Mouse (Mus musculus): Measurements from ENCODE around the gene Sod1. TPM values are rescaled to one million over a fixed set of nuclear protein-coding genes. Genes with fewer than 3 reads are reported as not detected.
A peak's percentile ranks its signal among the peaks of the same experiment; 100 is the strongest.

Sod1 gene
- polyA plus RNA-seq, 1 experiment from 2014 or later: 1,312 TPM

GRCm38 (mm10) chr16:90185928-90186588, 34.5 kb upstream of the Sod1 start:
- peak; percentile 53; the same call in 1 of the 2 replicates for ATAC-seq (ENCODE audit: low read depth)

GRCm38 (mm10) chr16:90187453-90187852, 33.1 kb upstream of the Sod1 start:
- H3K9ac ChIP-seq (ENCODE audit: low read length): no peak overlapping the region
- no peaks in the 10 kb centered on the region for H3K9me3 ChIP-seq (ENCODE audit: control insufficient read depth, low read length)
- H3K4me1 ChIP-seq (replicated peaks; ENCODE audit: control insufficient read depth, insufficient read depth, low read length): 0 out of 2 replicates have a peak, but pooled peaks cover 3% of the 10 kb centered on the region
- H3K27ac ChIP-seq (ENCODE audit: low read length): no peak overlapping the region
- no peak overlapping the region for H3K4me3 ChIP-seq (ENCODE audit: low read length)
- H3K4me2 ChIP-seq (ENCODE audit: low read depth, low read length): peak overlapping the region; percentile 22; the same call in 1 of the 2 replicates
- H3K36me3 ChIP-seq (ENCODE audit: control insufficient read depth, insufficient read depth, low read length): no peaks in the 10 kb centered on the region
- ATAC-seq (ENCODE audit: low read depth): peak; percentile 63
- 22% methylated on average over 13 of the region's 13 CpGs for WGBS
- no peaks in the 10 kb centered on the region for H3K27me3 ChIP-seq (ENCODE audit: control insufficient read depth, insufficient read depth, low read depth, low read length)

More at GRCm38 (mm10) chr16:90185928-90186588, 34.5 kb upstream of the Sod1 start:
- Histone ChIP-seq H3K4me1 (replicated peaks; ENCODE audit: control insufficient read depth, insufficient read depth, low read length) (0 out of 2 replicates have a peak, but pooled peaks cover 3% of the 10 kb centered on the region), H3K4me3 (ENCODE audit: low read length) (no peak overlapping the region), H3K4me2 (ENCODE audit: low read depth, low read length) (no peak overlapping the region), H3K27ac (ENCODE audit: low read length) (no peak overlapping the region), H3K9ac (ENCODE audit: low read length) (no peak overlapping the region), H3K9me3 (ENCODE audit: control insufficient read depth, low read length) (no peaks in the 10 kb centered on the region), H3K27me3 (ENCODE audit: control insufficient read depth, insufficient read depth, low read depth, low read length) (no peaks in the 10 kb centered on the region), H3K36me3 (ENCODE audit: control insufficient read depth, insufficient read depth, low read length) (no peaks in the 10 kb centered on the region)
- 47% methylated on average over 8 of the region's 8 CpGs for WGBS

GRCm38 (mm10) chr16:90191289-90191688, 29.3 kb upstream of the Sod1 start:
- Histone ChIP-seq H3K9me3 (ENCODE audit: control insufficient read depth, low read length) (no peaks in the 10 kb centered on the region), H3K36me3 (ENCODE audit: control insufficient read depth, insufficient read depth, low read length) (no peaks in the 10 kb centered on the region), H3K4me1 (replicated peaks; ENCODE audit: control insufficient read depth, insufficient read depth, low read length) (0 out of 2 replicates have a peak, but pooled peaks cover 3% of the 10 kb centered on the region), H3K27me3 (ENCODE audit: control insufficient read depth, insufficient read depth, low read depth, low read length) (no peaks in the 10 kb centered on the region), H3K9ac (ENCODE audit: low read length) (no peak overlapping the region), H3K4me3 (ENCODE audit: low read length) (no peak overlapping the region), H3K4me2 (ENCODE audit: low read depth, low read length) (no peak overlapping the region), H3K27ac (ENCODE audit: low read length) (no peak overlapping the region)
- 69% methylated on average over 6 of the region's 6 CpGs for WGBS
- no peak for ATAC-seq (ENCODE audit: low read depth)

- ATAC-seq (ENCODE audit: low read depth): no peak
- Histone ChIP-seq H3K27me3 (ENCODE audit: control insufficient read depth, insufficient read depth, low read depth, low read length) (no peaks in the 10 kb centered on the region), H3K9me3 (ENCODE audit: control insufficient read depth, low read length) (no peaks in the 10 kb centered on the region), H3K36me3 (ENCODE audit: control insufficient read depth, insufficient read depth, low read length) (no peaks in the 10 kb centered on the region), H3K4me2 (ENCODE audit: low read depth, low read length) (no peak overlapping the region), H3K4me1 (replicated peaks; ENCODE audit: control insufficient read depth, insufficient read depth, low read length) (peaks cover 10% of the 10 kb centered on the region), H3K27ac (ENCODE audit: low read length) (no peak overlapping the region), H3K9ac (ENCODE audit: low read length) (no peak overlapping the region), H3K4me3 (ENCODE audit: low read length) (no peak overlapping the region)
Observed at GRCm38 (mm10) chr16:90193719-90194118, 26.8 kb upstream of the Sod1 start.

GRCm38 (mm10) chr16:90196688-90197240, 23.8 kb upstream of the Sod1 start:
- no peaks in the 10 kb centered on the region for H3K27me3 ChIP-seq (ENCODE audit: control insufficient read depth, insufficient read depth, low read depth, low read length)
- no peak overlapping the region for H3K4me3 ChIP-seq (ENCODE audit: low read length)
- no peaks in the 10 kb centered on the region for H3K36me3 ChIP-seq (ENCODE audit: control insufficient read depth, insufficient read depth, low read length)
- no peak overlapping the region for H3K27ac ChIP-seq (ENCODE audit: low read length)
- peaks cover 10% of the 10 kb centered on the region for H3K4me1 ChIP-seq (replicated peaks; ENCODE audit: control insufficient read depth, insufficient read depth, low read length)
- H3K9me3 ChIP-seq (ENCODE audit: control insufficient read depth, low read length): no peaks in the 10 kb centered on the region
- H3K9ac ChIP-seq (ENCODE audit: low read length): no peak overlapping the region
- peak overlapping the region; percentile 56; the same call in 1 of the 2 replicates for H3K4me2 ChIP-seq (ENCODE audit: low read depth, low read length)
- WGBS: 58% methylated on average over 7 of the region's 7 CpGs
- no peak for ATAC-seq (ENCODE audit: low read depth)

GRCm38 (mm10) chr16:90197337-90197973, 23.1 kb upstream of the Sod1 start:
- peak overlapping the region; percentile 59 for H3K9ac ChIP-seq (ENCODE audit: low read length)
- under 1% methylated on average over 22 of the region's 22 CpGs for WGBS

GRCm38 (mm10) chr16:90198626-90199025, 21.9 kb upstream of the Sod1 start:
- Histone ChIP-seq H3K4me1 (replicated peaks; ENCODE audit: control insufficient read depth, insufficient read depth, low read length) (peaks cover 16% of the 10 kb centered on the region), H3K4me2 (ENCODE audit: low read depth, low read length) (no peak overlapping the region), H3K27me3 (ENCODE audit: control insufficient read depth, insufficient read depth, low read depth, low read length) (no peaks in the 10 kb centered on the region), H3K9me3 (ENCODE audit: control insufficient read depth, low read length) (no peaks in the 10 kb centered on the region), H3K36me3 (ENCODE audit: control insufficient read depth, insufficient read depth, low read length) (no peaks in the 10 kb centered on the region), H3K27ac (ENCODE audit: low read length) (no peak overlapping the region), H3K4me3 (ENCODE audit: low read length) (no peak overlapping the region), H3K9ac (ENCODE audit: low read length) (no peak overlapping the region)
- ATAC-seq (ENCODE audit: low read depth): no peak
- WGBS: 85% methylated on average over 6 of the region's 6 CpGs

More at GRCm38 (mm10) chr16:90197337-90197973, 23.1 kb upstream of the Sod1 start:
- Histone ChIP-seq H3K36me3 (ENCODE audit: control insufficient read depth, insufficient read depth, low read length) (no peaks in the 10 kb centered on the region), H3K9me3 (ENCODE audit: control insufficient read depth, low read length) (no peaks in the 10 kb centered on the region), H3K4me3 (ENCODE audit: low read length) (peak overlapping the region; percentile 48), H3K27ac (ENCODE audit: low read length) (peak overlapping the region; percentile 48), H3K27me3 (ENCODE audit: control insufficient read depth, insufficient read depth, low read depth, low read length) (no peaks in the 10 kb centered on the region), H3K4me2 (ENCODE audit: low read depth, low read length) (peak overlapping the region; percentile 56), H3K4me1 (replicated peaks; ENCODE audit: control insufficient read depth, insufficient read depth, low read length) (peaks cover 16% of the 10 kb centered on the region)
- peak; percentile 92 for ATAC-seq (ENCODE audit: low read depth)

GRCm38 (mm10) chr16:90199174-90199573, 21.4 kb upstream of the Sod1 start:
- Histone ChIP-seq H3K4me1 (replicated peaks; ENCODE audit: control insufficient read depth, insufficient read depth, low read length) (peaks cover 16% of the 10 kb centered on the region), H3K36me3 (ENCODE audit: control insufficient read depth, insufficient read depth, low read length) (no peaks in the 10 kb centered on the region), H3K27me3 (ENCODE audit: control insufficient read depth, insufficient read depth, low read depth, low read length) (no peaks in the 10 kb centered on the region), H3K9ac (ENCODE audit: low read length) (no peak overlapping the region), H3K9me3 (ENCODE audit: control insufficient read depth, low read length) (no peaks in the 10 kb centered on the region), H3K4me3 (ENCODE audit: low read length) (no peak overlapping the region), H3K4me2 (ENCODE audit: low read depth, low read length) (no peak overlapping the region), H3K27ac (ENCODE audit: low read length) (no peak overlapping the region)
- no peak for ATAC-seq (ENCODE audit: low read depth)
- 79% methylated on average over 10 of the region's 10 CpGs for WGBS

- WGBS: 27% methylated on average over 19 of the region's 19 CpGs
- no peaks in the 10 kb centered on the region for H3K27me3 ChIP-seq (ENCODE audit: control insufficient read depth, insufficient read depth, low read depth, low read length)
- peaks cover 12% of the 10 kb centered on the region for H3K4me1 ChIP-seq (replicated peaks; ENCODE audit: control insufficient read depth, insufficient read depth, low read length)
- no peak overlapping the region for H3K9ac ChIP-seq (ENCODE audit: low read length)
- H3K9me3 ChIP-seq (ENCODE audit: control insufficient read depth, low read length): no peaks in the 10 kb centered on the region
- ATAC-seq (ENCODE audit: low read depth): no peak
- H3K4me2 ChIP-seq (ENCODE audit: low read depth, low read length): peak overlapping the region; percentile 38
- H3K36me3 ChIP-seq (ENCODE audit: control insufficient read depth, insufficient read depth, low read length): no peaks in the 10 kb centered on the region
- peak overlapping the region; percentile 81; the same call in 1 of the 2 replicates for H3K27ac ChIP-seq (ENCODE audit: low read length)
- no peak overlapping the region for H3K4me3 ChIP-seq (ENCODE audit: low read length)
Observed at GRCm38 (mm10) chr16:90202140-90202539, 18.4 kb upstream of the Sod1 start.
